ENCODE assay signal across 8 mouse cellular contexts in the genomic region with DNA sequence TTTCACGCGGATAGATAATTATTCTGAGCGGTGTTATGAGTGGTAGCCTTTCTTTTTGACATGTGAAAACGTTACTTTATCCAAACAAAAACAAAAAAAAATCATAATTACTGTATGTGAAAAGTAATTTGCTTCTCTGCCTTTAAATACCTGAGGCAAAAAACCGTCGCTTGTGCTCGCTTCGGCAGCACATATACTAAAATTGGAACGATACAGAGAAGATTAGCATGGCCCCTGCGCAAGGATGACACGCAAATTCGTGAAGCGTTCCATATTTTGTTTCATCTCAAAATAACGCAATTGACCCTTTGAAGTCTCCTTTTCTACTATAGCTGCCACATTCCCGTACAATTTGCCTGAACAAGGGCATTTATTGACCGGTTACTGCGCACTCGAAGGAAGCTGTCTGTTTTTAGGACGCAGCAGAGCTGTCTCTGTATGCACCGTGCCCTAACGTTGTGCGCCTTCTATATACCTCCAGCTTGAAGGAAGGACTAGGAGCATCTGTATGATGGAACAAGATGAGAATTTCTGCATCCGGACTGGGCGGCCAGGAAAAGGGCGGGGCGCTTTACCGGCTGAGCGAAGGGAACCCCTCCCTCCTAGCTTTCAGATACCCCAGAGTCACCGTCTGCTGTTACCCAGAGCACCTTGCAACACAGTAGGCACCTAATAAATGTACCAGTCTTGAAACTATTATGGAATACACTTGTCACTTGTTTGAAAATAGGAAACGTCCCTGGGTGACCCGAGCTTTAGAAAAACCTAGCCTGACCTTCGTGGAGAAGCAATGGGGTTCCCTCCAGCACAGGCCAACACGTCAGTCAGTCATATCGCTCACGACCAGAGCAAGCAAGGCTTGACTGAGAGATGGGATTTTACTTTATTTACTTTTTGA. TPM values are rescaled to one million over a fixed set of nuclear protein-coding genes. Genes with fewer than 3 reads are reported as not detected.
DNase-seq lines count a peak whose midpoint lies in the region; ATAC-seq and TF ChIP-seq lines count a peak whose summit lies in the region.

No protein-coding gene starts in this region.

- WGBS in limb, embryonic 10.5 days = 6% methylated on average over 35 of the region's 35 CpGs
- 5% methylated on average over 35 of the region's 35 CpGs for WGBS in midbrain, embryonic 11.5 days
- WGBS in spleen, adult 2 months = 2% methylated on average over 35 of the region's 35 CpGs

- TF ChIP-seq POLR2A in spleen, adult 2 months (IDR thresholded peaks at IDR 0.05; ENCODE audit: low read depth, low read length) = peak; percentile 59; the same call in 1 of the 2 replicates

- no peaks in the 10 kb centered on the region for H3K27me3 ChIP-seq in limb, embryonic 10.5 days (ENCODE audit: low read depth, poor library complexity, severe bottlenecking)
- peaks cover 38% of the 10 kb centered on the region for H3K27me3 ChIP-seq in midbrain, embryonic 11.5 days (ENCODE audit: control insufficient read depth, insufficient read depth, low read length)
- H3K27me3 ChIP-seq in spleen, adult 2 months (ENCODE audit: control insufficient read depth, insufficient read depth, low read length) = no peaks in the 10 kb centered on the region

- H3K9ac ChIP-seq in midbrain, embryonic 11.5 days (ENCODE audit: low read length) = peak overlapping the region; percentile 68

- peak overlapping the region; percentile 90 for H3K4me2 ChIP-seq in midbrain, embryonic 11.5 days

- no peaks in the 10 kb centered on the region for H3K9me3 ChIP-seq in limb, embryonic 10.5 days (replicated peaks)
- H3K9me3 ChIP-seq in midbrain, embryonic 11.5 days (ENCODE audit: control insufficient read depth, low read length) = no peaks in the 10 kb centered on the region

- peaks cover 64% of the 10 kb centered on the region for H3K4me1 ChIP-seq in limb, embryonic 10.5 days
- H3K4me1 ChIP-seq in midbrain, embryonic 11.5 days (ENCODE audit: control insufficient read depth, insufficient read depth, low read length) = peaks cover 33% of the 10 kb centered on the region
- H3K4me1 ChIP-seq in spleen, adult 2 months (ENCODE audit: control insufficient read depth, insufficient read depth, insufficient read length) = peaks cover 38% of the 10 kb centered on the region

- no peak for TF ChIP-seq CTCF in spleen, adult 2 months (IDR thresholded peaks at IDR 0.05; ENCODE audit: extremely low read depth, insufficient read depth, insufficient read length, insufficient replicate concordance)

- peak overlapping the region; percentile 92 for H3K27ac ChIP-seq in limb, embryonic 10.5 days
- H3K27ac ChIP-seq in midbrain, embryonic 11.5 days (ENCODE audit: low read depth, low read length) = peak overlapping the region; percentile 91
- H3K27ac ChIP-seq in spleen, adult 2 months (ENCODE audit: insufficient read depth, low read length) = peak overlapping the region; percentile 95

- peaks cover 17% of the 10 kb centered on the region for H3K36me3 ChIP-seq in limb, embryonic 10.5 days
- no peaks in the 10 kb centered on the region for H3K36me3 ChIP-seq in midbrain, embryonic 11.5 days (ENCODE audit: control insufficient read depth, insufficient read depth, low read length)
- H3K36me3 ChIP-seq in spleen, adult 2 months (ENCODE audit: control insufficient read depth, insufficient read depth, low read length) = no peaks in the 10 kb centered on the region

- peak overlapping the region; percentile 80 for H3K4me3 ChIP-seq in limb, embryonic 10.5 days
- H3K4me3 ChIP-seq in midbrain, embryonic 11.5 days (ENCODE audit: low read depth, low read length) = peak overlapping the region; percentile 92
- H3K4me3 ChIP-seq in spleen, adult 2 months (ENCODE audit: extremely low read depth, insufficient read depth, insufficient read length) = peak overlapping the region; percentile 68

- ATAC-seq in midbrain, embryonic 11.5 days (ENCODE audit: low FRiP score) = no peak

- peak; percentile 29 for DNase-seq in ovary, postnatal 10 days (ENCODE audit: low spot score)
- DNase-seq in ovary, postnatal 36 days (ENCODE audit: low spot score) = no peak
- peak; percentile 68 for DNase-seq in embryo, embryonic 10.5 days (ENCODE audit: low spot score)
- DNase-seq in heart, adult 11 months = peak; percentile 98
- peak; percentile 70 for DNase-seq in kidney, adult 18-20 months
- DNase-seq in limb, embryonic 10.5 days (ENCODE audit: low spot score) = peak; percentile 68
- DNase-seq in midbrain, embryonic 11.5 days (ENCODE audit: low spot score, missing footprints) = peak; percentile 98
- DNase-seq in spleen, adult 2 months (ENCODE audit: low read depth in 1 of 2, low spot score in 2 of 2) = peak; percentile 45 to 80

RNA-seq across cellular contexts. Expression of a gene that starts 1.5 kb away (rescaled TPM):
- polyA plus RNA-seq in limb, embryonic 10.5 days (2016; fragmentation: Nextera tagmentation; extraction: Ambion mirVana) = 14.9 and 16.4 TPM in 2 replicates
- 11.9 and 13.5 TPM in 2 replicates for polyA plus RNA-seq in midbrain, embryonic 11.5 days (2014; fragmentation: Nextera tagmentation; extraction: Ambion mirVana)
- 266 and 371 TPM in 2 replicates for polyA plus RNA-seq in spleen, adult 2 months (2012; rRNA removed)

RNA-seq across cellular contexts. Expression of a gene that starts 2.8 kb away (rescaled TPM):
- 261 and 301 TPM in 2 replicates for polyA plus RNA-seq in limb, embryonic 10.5 days (2016; fragmentation: Nextera tagmentation; extraction: Ambion mirVana)
- polyA plus RNA-seq in midbrain, embryonic 11.5 days (2014; fragmentation: Nextera tagmentation; extraction: Ambion mirVana) = 158 and 160 TPM in 2 replicates
- 297 and 409 TPM in 2 replicates for polyA plus RNA-seq in spleen, adult 2 months (2012; rRNA removed)

RNA-seq across cellular contexts. Expression of a gene that starts 10.7 kb away (rescaled TPM):
- polyA plus RNA-seq in limb, embryonic 10.5 days (2016; fragmentation: Nextera tagmentation; extraction: Ambion mirVana) = 2.0 and 2.3 TPM in 2 replicates
- 2.8 and 2.9 TPM in 2 replicates for polyA plus RNA-seq in midbrain, embryonic 11.5 days (2014; fragmentation: Nextera tagmentation; extraction: Ambion mirVana)
- 50.4 and 64.5 TPM in 2 replicates for polyA plus RNA-seq in spleen, adult 2 months (2012; rRNA removed)

RNA-seq across cellular contexts. Expression of a gene that starts 15.1 kb away (rescaled TPM):
- polyA plus RNA-seq in limb, embryonic 10.5 days (2016; fragmentation: Nextera tagmentation; extraction: Ambion mirVana) = 0.28 and 0.40 TPM in 2 replicates
- polyA plus RNA-seq in midbrain, embryonic 11.5 days (2014; fragmentation: Nextera tagmentation; extraction: Ambion mirVana) = 0.22 and 0.38 TPM in 2 replicates
- polyA plus RNA-seq in spleen, adult 2 months (2012; rRNA removed) = 0.12 and 0.16 TPM in 2 replicates

RNA-seq across cellular contexts. Expression of a gene that starts 25.6 kb away (rescaled TPM):
- polyA plus RNA-seq in limb, embryonic 10.5 days (2016; fragmentation: Nextera tagmentation; extraction: Ambion mirVana) = 174 and 201 TPM in 2 replicates
- 92.7 and 98.4 TPM in 2 replicates for polyA plus RNA-seq in midbrain, embryonic 11.5 days (2014; fragmentation: Nextera tagmentation; extraction: Ambion mirVana)
- polyA plus RNA-seq in spleen, adult 2 months (2012; rRNA removed) = 41.2 and 51.6 TPM in 2 replicates

Comparison
In these comparisons a context has a peak if more than half of its experiments do, and no peak if none do; other contexts are left out.
1. RNA of a gene that starts 1.5 kb away (polyA plus RNA-seq): 266 to 371 TPM in spleen, adult 2 months; 14.9 to 16.4 TPM in limb, embryonic 10.5 days and 11.9 to 13.5 TPM in midbrain, embryonic 11.5 days; every median in the first group is over 10 times any median in the second.
2. RNA of a gene that starts 10.7 kb away (polyA plus RNA-seq): 50.4 to 64.5 TPM in spleen, adult 2 months; 2.8 to 2.9 TPM in midbrain, embryonic 11.5 days and 2.0 to 2.3 TPM in limb, embryonic 10.5 days; every median in the first group is over 10 times any median in the second.
3. Peak in every context shown above with its lines, with median percentiles within 50 percentile points of each other: H3K27ac ChIP-seq and H3K4me3 ChIP-seq.